Comparison of ENCODE assay signal across 9 mouse cellular contexts in the genomic region with DNA sequence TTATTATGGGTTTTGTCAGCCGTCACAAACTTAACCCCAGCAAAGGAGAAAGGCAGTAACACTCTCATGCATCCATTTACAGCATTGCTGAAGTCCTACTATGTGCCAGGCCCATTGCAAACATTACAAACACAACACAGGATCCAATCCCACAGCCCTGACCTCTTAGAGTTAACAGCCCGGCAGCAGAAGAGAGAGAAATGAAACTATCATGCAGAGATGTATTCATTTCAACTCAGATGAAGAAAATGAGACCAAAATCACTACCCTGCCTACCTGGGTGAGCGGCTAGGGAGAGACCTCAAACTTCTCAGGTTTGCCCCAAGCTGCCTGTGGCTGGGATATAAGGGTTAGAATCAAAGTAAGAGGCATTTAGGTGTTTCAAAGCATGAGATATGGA. TPM values are rescaled to one million over a fixed set of nuclear protein-coding genes. Genes with fewer than 3 reads are reported as not detected.
DNase-seq lines count a peak whose midpoint lies in the region; ATAC-seq and TF ChIP-seq lines count a peak whose summit lies in the region.
"Had no signal": no experiment of that assay in that cellular context is flagged by ENCODE, and none has a peak within 500 bp of the region (broad histone marks: within the 10 kb centered on the region; RNA-seq: fewer than 3 reads in every experiment).

No protein-coding gene starts in this region.

- H3K4me2 ChIP-seq in midbrain, embryonic 12.5 days (replicated peaks): no peak overlapping the region
- H3K4me2 ChIP-seq in midbrain, embryonic 15.5 days: no peak overlapping the region
- no peak overlapping the region for H3K4me2 ChIP-seq in hindbrain, embryonic 12.5 days (replicated peaks)

- no peaks in the 10 kb centered on the region for H3K9me3 ChIP-seq in midbrain, embryonic 12.5 days
- H3K9me3 ChIP-seq in midbrain, embryonic 15.5 days: no peaks in the 10 kb centered on the region
- no peaks in the 10 kb centered on the region for H3K9me3 ChIP-seq in hindbrain, embryonic 12.5 days (replicated peaks)

- TF ChIP-seq EP300 in heart, adult 2 months (IDR thresholded peaks at IDR 0.05; ENCODE audit: insufficient read depth, low read depth, low read length): no peak

- no peak for TF ChIP-seq POLR2A in heart, adult 2 months (IDR thresholded peaks at IDR 0.05; ENCODE audit: insufficient read depth, low read depth, low read length)
- no peak for TF ChIP-seq POLR2A in small intestine, adult 2 months (IDR thresholded peaks at IDR 0.05; ENCODE audit: low read depth, low read length)

- H3K4me1 ChIP-seq in heart, adult 2 months (ENCODE audit: control insufficient read depth, insufficient read depth, low read length): peaks cover 25% of the 10 kb centered on the region
- H3K4me1 ChIP-seq in midbrain, embryonic 12.5 days: peaks cover 90% of the 10 kb centered on the region
- peaks cover 33% of the 10 kb centered on the region for H3K4me1 ChIP-seq in midbrain, embryonic 15.5 days
- H3K4me1 ChIP-seq in hindbrain, embryonic 12.5 days: peaks cover 86% of the 10 kb centered on the region
- H3K4me1 ChIP-seq in small intestine, adult 2 months (ENCODE audit: control insufficient read depth, insufficient read depth, insufficient read length, low read length): peaks cover 64% of the 10 kb centered on the region

- 60% methylated on average over 3 of the region's 3 CpGs for WGBS in heart, adult 2 months
- 56% methylated on average over 3 of the region's 3 CpGs for WGBS in midbrain, embryonic 12.5 days
- 40% methylated on average over 3 of the region's 3 CpGs for WGBS in midbrain, embryonic 15.5 days
- 54% methylated on average over 3 of the region's 3 CpGs for WGBS in hindbrain, embryonic 12.5 days
- 42% methylated on average over 3 of the region's 3 CpGs for WGBS in small intestine, adult 2 months

- intact Hi-C loops in heart, adult 2 months (cut with DNase I): no loop called here
- intact Hi-C loops in heart, postnatal 25 days (cut with DNase I): no loop called here

- ATAC-seq in midbrain, embryonic 12.5 days (ENCODE audit: low FRiP score, low read depth): no peak
- ATAC-seq in midbrain, embryonic 15.5 days (replicated peaks): no peak
- ATAC-seq in hindbrain, embryonic 12.5 days (ENCODE audit: low FRiP score): no peak
- no peak for ATAC-seq in erythroblast, adult 5-6 weeks (replicated peaks; ENCODE audit: low FRiP score, poor library complexity, severe bottlenecking)

- no peaks in the 10 kb centered on the region for H3K27me3 ChIP-seq in heart, adult 2 months (ENCODE audit: control insufficient read depth, insufficient read depth, low read length)
- no peaks in the 10 kb centered on the region for H3K27me3 ChIP-seq in midbrain, embryonic 12.5 days
- no peaks in the 10 kb centered on the region for H3K27me3 ChIP-seq in midbrain, embryonic 15.5 days (replicated peaks)
- H3K27me3 ChIP-seq in hindbrain, embryonic 12.5 days: no peaks in the 10 kb centered on the region
- H3K27me3 ChIP-seq in small intestine, adult 2 months (ENCODE audit: control insufficient read depth, insufficient read depth, low read length): no peaks in the 10 kb centered on the region

- H3K4me3 ChIP-seq in heart, adult 2 months: no peak overlapping the region
- no peak overlapping the region for H3K4me3 ChIP-seq in midbrain, embryonic 12.5 days
- H3K4me3 ChIP-seq in midbrain, embryonic 15.5 days: no peak overlapping the region
- no peak overlapping the region for H3K4me3 ChIP-seq in hindbrain, embryonic 12.5 days
- no peak overlapping the region for H3K4me3 ChIP-seq in small intestine, adult 2 months (ENCODE audit: low read depth, low read length)

- no peak for DNase-seq in heart, adult 2 months
- no peak for DNase-seq in heart, postnatal 25 days (ENCODE audit: low spot score)
- DNase-seq in testis, postnatal 14 days (ENCODE audit: low spot score): no peak

- TF ChIP-seq CTCF in heart, adult 2 months (IDR thresholded peaks at IDR 0.05): no peak
- no peak for TF ChIP-seq CTCF in small intestine, adult 2 months (IDR thresholded peaks at IDR 0.05; ENCODE audit: extremely low read depth, insufficient read length, insufficient replicate concordance, low read depth, low read length)

- no peak overlapping the region for H3K9ac ChIP-seq in heart, adult 2 months (ENCODE audit: low read depth, low read length)
- no peak overlapping the region for H3K9ac ChIP-seq in midbrain, embryonic 12.5 days (replicated peaks)
- no peak overlapping the region for H3K9ac ChIP-seq in midbrain, embryonic 15.5 days
- H3K9ac ChIP-seq in hindbrain, embryonic 12.5 days: no peak overlapping the region; the same call in 1 of the 2 replicates

- H3K79me2 ChIP-seq in heart, adult 2 months (replicated peaks; ENCODE audit: control insufficient read depth, insufficient read depth, low read length): no peaks in the 10 kb centered on the region

- H3K27ac ChIP-seq in heart, adult 2 months: peak overlapping the region; percentile 33
- peak overlapping the region; percentile 99 for H3K27ac ChIP-seq in midbrain, embryonic 12.5 days (replicated peaks)
- H3K27ac ChIP-seq in midbrain, embryonic 15.5 days: no peak overlapping the region
- peak overlapping the region; percentile 98 for H3K27ac ChIP-seq in hindbrain, embryonic 12.5 days
- peak overlapping the region; percentile 88 for H3K27ac ChIP-seq in small intestine, adult 2 months (ENCODE audit: insufficient read depth, low read depth, low read length)

- no peaks in the 10 kb centered on the region for H3K36me3 ChIP-seq in heart, adult 2 months (ENCODE audit: control insufficient read depth, insufficient read depth, low read length)
- H3K36me3 ChIP-seq in midbrain, embryonic 12.5 days: no peaks in the 10 kb centered on the region
- no peaks in the 10 kb centered on the region for H3K36me3 ChIP-seq in midbrain, embryonic 15.5 days (replicated peaks)
- H3K36me3 ChIP-seq in hindbrain, embryonic 12.5 days: no peaks in the 10 kb centered on the region
- no peaks in the 10 kb centered on the region for H3K36me3 ChIP-seq in small intestine, adult 2 months (ENCODE audit: control insufficient read depth, insufficient read depth, low read length)

RNA-seq across cellular contexts. Expression of a gene that starts 12.4 kb away (rescaled TPM):
- 10 to 100 TPM; 29.9 to 31.0 TPM for total RNA-seq in heart, adult 2 months (2021)
- polyA plus RNA-seq in heart, adult 2 months (2012; rRNA removed): 33.5 and 35.9 TPM in 2 replicates
- total RNA-seq in heart, postnatal 25 days (2021): 10 to 100 TPM; 25.7 to 29.2 TPM
- 162 and 172 TPM in 2 replicates for polyA plus RNA-seq in midbrain, embryonic 12.5 days (2016; fragmentation: Nextera tagmentation; extraction: Ambion mirVana)
- 37.2 and 42.2 TPM in 2 replicates for polyA plus RNA-seq in midbrain, embryonic 15.5 days (2015; fragmentation: Nextera tagmentation; extraction: Ambion mirVana)
- 90.4 and 105 TPM in 2 replicates for polyA plus RNA-seq in hindbrain, embryonic 12.5 days (2016; fragmentation: Nextera tagmentation; extraction: Ambion mirVana)
- 18.0 and 73.7 TPM in 2 replicates for polyA plus RNA-seq in small intestine, adult 2 months (2012; rRNA removed)
- 173 and 183 TPM in 2 replicates for total RNA-seq in erythroblast, adult 5-6 weeks (2015; ENCODE audit: low replicate concordance)
- 354 and 411 TPM in 2 replicates for total RNA-seq in erythroblast, adult 5-6 weeks (2017; ENCODE audit: low replicate concordance)

RNA-seq across cellular contexts. Expression of a gene that starts 29.5 kb away (rescaled TPM):
- total RNA-seq in heart, adult 2 months (2021): 1 to 10 TPM; 9.3 to 9.4 TPM
- polyA plus RNA-seq in heart, adult 2 months (2012; rRNA removed): 14.5 and 17.0 TPM in 2 replicates
- total RNA-seq in heart, postnatal 25 days (2021): 10 to 100 TPM; 11.6 to 12.1 TPM
- 10.9 and 15.0 TPM in 2 replicates for polyA plus RNA-seq in midbrain, embryonic 12.5 days (2016; fragmentation: Nextera tagmentation; extraction: Ambion mirVana)
- 15.2 and 21.1 TPM in 2 replicates for polyA plus RNA-seq in midbrain, embryonic 15.5 days (2015; fragmentation: Nextera tagmentation; extraction: Ambion mirVana)
- 12.7 and 19.8 TPM in 2 replicates for polyA plus RNA-seq in hindbrain, embryonic 12.5 days (2016; fragmentation: Nextera tagmentation; extraction: Ambion mirVana)
- 0.48 and 0.86 TPM in 2 replicates for polyA plus RNA-seq in small intestine, adult 2 months (2012; rRNA removed)
- not detected in 2 replicates for total RNA-seq in erythroblast, adult 5-6 weeks (2015; ENCODE audit: low replicate concordance)
- not detected in 2 replicates for total RNA-seq in erythroblast, adult 5-6 weeks (2017; ENCODE audit: low replicate concordance)

RNA-seq across cellular contexts. Expression of a gene that starts 44.5 kb away (rescaled TPM):
- not detected for total RNA-seq in heart, adult 2 months (2021)
- polyA plus RNA-seq in heart, adult 2 months (2012; rRNA removed): 0.16 TPM in 1 of 2 replicates, not detected in the other
- total RNA-seq in heart, postnatal 25 days (2021): not detected
- polyA plus RNA-seq in midbrain, embryonic 12.5 days (2016; fragmentation: Nextera tagmentation; extraction: Ambion mirVana): not detected in 2 replicates
- 0.09 and 0.10 TPM in 2 replicates for polyA plus RNA-seq in midbrain, embryonic 15.5 days (2015; fragmentation: Nextera tagmentation; extraction: Ambion mirVana)
- polyA plus RNA-seq in hindbrain, embryonic 12.5 days (2016; fragmentation: Nextera tagmentation; extraction: Ambion mirVana): 0.13 TPM in 1 of 2 replicates, not detected in the other
- polyA plus RNA-seq in small intestine, adult 2 months (2012; rRNA removed): 1.6 TPM in 1 of 2 replicates, not detected in the other
- 1.3 and 2.9 TPM in 2 replicates for total RNA-seq in erythroblast, adult 5-6 weeks (2015; ENCODE audit: low replicate concordance)
- 0.28 TPM in 1 of 2 replicates, not detected in the other for total RNA-seq in erythroblast, adult 5-6 weeks (2017; ENCODE audit: low replicate concordance)
- total RNA-seq: adrenal gland, adult 18-20 months had no signal
